Comparison of ENCODE assay signal across 9 mouse cellular contexts in genomic region chr4:64437744-64438594, GRCm38 (mm10).
DNase-seq lines count a peak whose midpoint lies in the region; ATAC-seq and TF ChIP-seq lines count a peak whose summit lies in the region.
"Had no signal": no experiment of that assay in that cellular context is flagged by ENCODE, and none has a peak within 500 bp of the region (broad histone marks: within the 10 kb centered on the region; RNA-seq: fewer than 3 reads in every experiment).

No protein-coding gene starts in this region.

- no peak for ATAC-seq in heart, embryonic 11.5 days (replicated peaks; ENCODE audit: insufficient number of reproducible peaks, low FRiP score, low TSS enrichment)
- peak; percentile 70; the same call in 1 of the 2 replicates for ATAC-seq in heart, postnatal 0 days (ENCODE audit: insufficient read depth, low read depth)
- no peak for ATAC-seq in liver, embryonic 12.5 days
- no peak for ATAC-seq in frontal cortex, adult (ENCODE audit: low TSS enrichment)

- 45% methylated on average over 13 of the region's 13 CpGs for WGBS in heart, embryonic 11.5 days (ENCODE audit: insufficient replicate concordance)
- WGBS in heart, postnatal 0 days, result 38% methylated on average over 13 of the region's 13 CpGs
- WGBS in liver, embryonic 12.5 days (ENCODE audit: insufficient replicate concordance), result 58% methylated on average over 13 of the region's 13 CpGs

- no peaks in the 10 kb centered on the region for H3K4me1 ChIP-seq in heart, embryonic 11.5 days (ENCODE audit: control insufficient read depth, insufficient read depth, low read length)
- no peaks in the 10 kb centered on the region for H3K4me1 ChIP-seq in heart, postnatal 0 days (ENCODE audit: control insufficient read depth, insufficient read depth)
- no peaks in the 10 kb centered on the region for H3K4me1 ChIP-seq in liver, embryonic 12.5 days

- H3K27ac ChIP-seq in heart, embryonic 11.5 days (ENCODE audit: low read depth, low read length), result no peak overlapping the region
- H3K27ac ChIP-seq in heart, postnatal 0 days (ENCODE audit: low read depth), result no peak overlapping the region; the same call in 1 of the 2 replicates
- H3K27ac ChIP-seq in liver, embryonic 12.5 days, result no peak overlapping the region

- H3K36me3 ChIP-seq in heart, embryonic 11.5 days (ENCODE audit: control insufficient read depth, insufficient read depth, low read length), result no peaks in the 10 kb centered on the region
- no peaks in the 10 kb centered on the region for H3K36me3 ChIP-seq in heart, postnatal 0 days (replicated peaks; ENCODE audit: control insufficient read depth, insufficient read depth, low read length)
- H3K36me3 ChIP-seq in liver, embryonic 12.5 days, result no peaks in the 10 kb centered on the region

- H3K27me3 ChIP-seq in heart, embryonic 11.5 days (ENCODE audit: control insufficient read depth, insufficient read depth, low read length), result no peaks in the 10 kb centered on the region
- no peaks in the 10 kb centered on the region for H3K27me3 ChIP-seq in heart, postnatal 0 days (ENCODE audit: control insufficient read depth, insufficient read depth, low read length)
- H3K27me3 ChIP-seq in liver, embryonic 12.5 days (replicated peaks), result no peaks in the 10 kb centered on the region

- no peaks in the 10 kb centered on the region for H3K9me3 ChIP-seq in heart, embryonic 11.5 days (replicated peaks; ENCODE audit: control insufficient read depth, low read length)
- no peaks in the 10 kb centered on the region for H3K9me3 ChIP-seq in heart, postnatal 0 days (replicated peaks; ENCODE audit: control insufficient read depth, low read length)
- no peaks in the 10 kb centered on the region for H3K9me3 ChIP-seq in liver, embryonic 12.5 days (replicated peaks)

- H3K9ac ChIP-seq in heart, embryonic 11.5 days (ENCODE audit: low read depth, low read length), result no peak overlapping the region
- H3K9ac ChIP-seq in heart, postnatal 0 days (replicated peaks; ENCODE audit: low read depth, low read length), result no peak overlapping the region
- H3K9ac ChIP-seq in liver, embryonic 12.5 days, result no peak overlapping the region

- no peak for TF ChIP-seq EP300 in heart, postnatal 0 days (IDR thresholded peaks at IDR 0.05; ENCODE audit: low read depth)

- TF ChIP-seq CTCF in heart, postnatal 0 days (IDR thresholded peaks at IDR 0.05; ENCODE audit: low read depth), result no peak

- no peak overlapping the region for H3K4me2 ChIP-seq in heart, embryonic 11.5 days
- no peak overlapping the region for H3K4me2 ChIP-seq in heart, postnatal 0 days (ENCODE audit: low read depth, low read length)
- H3K4me2 ChIP-seq in liver, embryonic 12.5 days, result no peak overlapping the region

- DNase-seq in heart, adult 18-20 months, result peak; percentile 5 to 8
- peak; percentile 67 for DNase-seq in embryo, embryonic 10.5 days (ENCODE audit: low spot score)
- peak; percentile 11 for DNase-seq in heart, postnatal 0 days (ENCODE audit: low spot score)
- DNase-seq in lung, postnatal 4 days, result peak; percentile 22 to 60
- no peak for DNase-seq in frontal cortex, postnatal 14 days (ENCODE audit: low spot score in 2 of 2)
- DNase-seq: cerebellum, adult 11-12 months had no signal

- H3K4me3 ChIP-seq in heart, embryonic 11.5 days (ENCODE audit: low read depth, low read length), result no peak overlapping the region
- H3K4me3 ChIP-seq in heart, postnatal 0 days (ENCODE audit: low read depth, low read length), result no peak overlapping the region
- H3K4me3 ChIP-seq in liver, embryonic 12.5 days, result no peak overlapping the region

Comparison
In these comparisons a context has a peak if more than half of its experiments do, and no peak if none do; other contexts are left out.
1. DNase-seq: peak in heart, adult 18-20 months (2 of 2), embryo, embryonic 10.5 days (single experiment), heart, postnatal 0 days (single experiment) and lung, postnatal 4 days (2 of 2); none in frontal cortex, postnatal 14 days (0 of 2).